Mouse (Mus musculus): ENCODE measurements around the gene Ttll6. TPM values are rescaled to one million over a fixed set of nuclear protein-coding genes. Genes with fewer than 3 reads are reported as not detected.

The Ttll6 gene
- polyA plus RNA-seq, 1 experiment from 2014 or later, result 0.37 TPM

GRCm38 (mm10) chr11:96199181-96200086 is 65.8 kb downstream of the Ttll6 start:
- H3K27me3 ChIP-seq (ENCODE audit: control insufficient read depth, insufficient read depth, low read length), result peaks cover 100% of the 10 kb centered on the region
- WGBS, result 2% methylated on average over 22 of the region's 22 CpGs
- H3K4me2 ChIP-seq (replicated peaks), result no peak overlapping the region
- no peak overlapping the region for H3K4me3 ChIP-seq (replicated peaks; ENCODE audit: low read length)
- no peaks in the 10 kb centered on the region for H3K36me3 ChIP-seq (replicated peaks; ENCODE audit: control insufficient read depth, insufficient read depth)
- no peaks in the 10 kb centered on the region for H3K4me1 ChIP-seq (replicated peaks; ENCODE audit: control insufficient read depth, insufficient read depth, low read length)
- H3K27ac ChIP-seq, result no peak overlapping the region
- DNase-seq (ENCODE audit: low spot score), result no peak
- H3K9ac ChIP-seq, result no peak overlapping the region
- no peak for ATAC-seq (ENCODE audit: low FRiP score)
- no peaks in the 10 kb centered on the region for H3K9me3 ChIP-seq (ENCODE audit: control insufficient read depth, low read length)

- Histone ChIP-seq H3K4me3 (replicated peaks; ENCODE audit: low read length) (no peak overlapping the region), H3K4me2 (replicated peaks) (no peak overlapping the region), H3K36me3 (replicated peaks; ENCODE audit: control insufficient read depth, insufficient read depth) (no peaks in the 10 kb centered on the region), H3K27ac (no peak overlapping the region), H3K9ac (no peak overlapping the region), H3K4me1 (replicated peaks; ENCODE audit: control insufficient read depth, insufficient read depth, low read length) (no peaks in the 10 kb centered on the region), H3K9me3 (ENCODE audit: control insufficient read depth, low read length) (no peaks in the 10 kb centered on the region), H3K27me3 (ENCODE audit: control insufficient read depth, insufficient read depth, low read length) (peaks cover 100% of the 10 kb centered on the region)
- no peak for DNase-seq (ENCODE audit: low spot score)
- under 1% methylated on average over 14 of the region's 14 CpGs for WGBS
- no peak for ATAC-seq (ENCODE audit: low FRiP score)
Observed at GRCm38 (mm10) chr11:96200183-96200655, 66.6 kb downstream of the Ttll6 start.

GRCm38 (mm10) chr11:96201741-96202140 is 68.2 kb downstream of the Ttll6 start:
- no peak for DNase-seq (ENCODE audit: low spot score)
- H3K4me3 ChIP-seq (replicated peaks; ENCODE audit: low read length), result no peak overlapping the region
- no peak overlapping the region for H3K9ac ChIP-seq
- H3K27ac ChIP-seq, result no peak overlapping the region
- peaks cover 100% of the 10 kb centered on the region for H3K27me3 ChIP-seq (ENCODE audit: control insufficient read depth, insufficient read depth, low read length)
- ATAC-seq (ENCODE audit: low FRiP score), result no peak
- H3K4me2 ChIP-seq (replicated peaks), result no peak overlapping the region
- H3K36me3 ChIP-seq (replicated peaks; ENCODE audit: control insufficient read depth, insufficient read depth), result no peaks in the 10 kb centered on the region
- H3K4me1 ChIP-seq (replicated peaks; ENCODE audit: control insufficient read depth, insufficient read depth, low read length), result no peaks in the 10 kb centered on the region
- H3K9me3 ChIP-seq (ENCODE audit: control insufficient read depth, low read length), result no peaks in the 10 kb centered on the region

- H3K27ac ChIP-seq, result no peak overlapping the region
- 1% methylated on average over 14 of the region's 14 CpGs for WGBS
- H3K4me2 ChIP-seq (replicated peaks), result no peak overlapping the region
- no peak for ATAC-seq (ENCODE audit: low FRiP score)
- no peaks in the 10 kb centered on the region for H3K4me1 ChIP-seq (replicated peaks; ENCODE audit: control insufficient read depth, insufficient read depth, low read length)
- H3K9ac ChIP-seq, result no peak overlapping the region
- no peak for DNase-seq (ENCODE audit: low spot score)
- H3K9me3 ChIP-seq (ENCODE audit: control insufficient read depth, low read length), result no peaks in the 10 kb centered on the region
- no peak overlapping the region for H3K4me3 ChIP-seq (replicated peaks; ENCODE audit: low read length)
- H3K36me3 ChIP-seq (replicated peaks; ENCODE audit: control insufficient read depth, insufficient read depth), result no peaks in the 10 kb centered on the region
- H3K27me3 ChIP-seq (ENCODE audit: control insufficient read depth, insufficient read depth, low read length), result peaks cover 100% of the 10 kb centered on the region
Observed at GRCm38 (mm10) chr11:96202401-96203081, 69.0 kb downstream of the Ttll6 start.

GRCm38 (mm10) chr11:96203182-96203788 is 69.7 kb downstream of the Ttll6 start:
- H3K36me3 ChIP-seq (replicated peaks; ENCODE audit: control insufficient read depth, insufficient read depth), result no peaks in the 10 kb centered on the region
- DNase-seq (ENCODE audit: low spot score) (no peak), ATAC-seq (ENCODE audit: low FRiP score) (no peak)
- H3K4me3 ChIP-seq (replicated peaks; ENCODE audit: low read length), result no peak overlapping the region
- H3K9ac ChIP-seq, result no peak overlapping the region
- WGBS, result under 1% methylated on average over 37 of the region's 37 CpGs
- no peaks in the 10 kb centered on the region for H3K9me3 ChIP-seq (ENCODE audit: control insufficient read depth, low read length)
- H3K27ac ChIP-seq, result no peak overlapping the region
- H3K27me3 ChIP-seq (ENCODE audit: control insufficient read depth, insufficient read depth, low read length), result peaks cover 100% of the 10 kb centered on the region
- no peaks in the 10 kb centered on the region for H3K4me1 ChIP-seq (replicated peaks; ENCODE audit: control insufficient read depth, insufficient read depth, low read length)
- H3K4me2 ChIP-seq (replicated peaks), result no peak overlapping the region

- Histone ChIP-seq H3K9me3 (ENCODE audit: control insufficient read depth, low read length) (no peaks in the 10 kb centered on the region), H3K4me3 (replicated peaks; ENCODE audit: low read length) (no peak overlapping the region), H3K4me2 (replicated peaks) (no peak overlapping the region), H3K4me1 (replicated peaks; ENCODE audit: control insufficient read depth, insufficient read depth, low read length) (no peaks in the 10 kb centered on the region), H3K27me3 (ENCODE audit: control insufficient read depth, insufficient read depth, low read length) (peaks cover 100% of the 10 kb centered on the region), H3K27ac (no peak overlapping the region), H3K36me3 (replicated peaks; ENCODE audit: control insufficient read depth, insufficient read depth) (no peaks in the 10 kb centered on the region), H3K9ac (no peak overlapping the region)
- ATAC-seq (ENCODE audit: low FRiP score), result no peak
- under 1% methylated on average over 16 of the region's 16 CpGs for WGBS
- DNase-seq (ENCODE audit: low spot score), result no peak
Observed at GRCm38 (mm10) chr11:96203789-96204186, 70.2 kb downstream of the Ttll6 start.

- Histone ChIP-seq H3K4me3 (replicated peaks; ENCODE audit: low read length) (no peak overlapping the region), H3K4me2 (replicated peaks) (no peak overlapping the region), H3K9ac (no peak overlapping the region), H3K9me3 (ENCODE audit: control insufficient read depth, low read length) (no peaks in the 10 kb centered on the region), H3K4me1 (replicated peaks; ENCODE audit: control insufficient read depth, insufficient read depth, low read length) (no peaks in the 10 kb centered on the region), H3K36me3 (replicated peaks; ENCODE audit: control insufficient read depth, insufficient read depth) (no peaks in the 10 kb centered on the region), H3K27me3 (ENCODE audit: control insufficient read depth, insufficient read depth, low read length) (peaks cover 100% of the 10 kb centered on the region), H3K27ac (no peak overlapping the region)
- DNase-seq (ENCODE audit: low spot score) (no peak), ATAC-seq (ENCODE audit: low FRiP score) (no peak)
- WGBS, result 3% methylated on average over 11 of the region's 11 CpGs
Observed at GRCm38 (mm10) chr11:96204351-96204750, 70.8 kb downstream of the Ttll6 start.

- H3K4me1 ChIP-seq (replicated peaks; ENCODE audit: control insufficient read depth, insufficient read depth, low read length), result no peaks in the 10 kb centered on the region
- no peak overlapping the region for H3K4me3 ChIP-seq (replicated peaks; ENCODE audit: low read length)
- no peaks in the 10 kb centered on the region for H3K36me3 ChIP-seq (replicated peaks; ENCODE audit: control insufficient read depth, insufficient read depth)
- ATAC-seq (ENCODE audit: low FRiP score), result no peak
- peaks cover 98% of the 10 kb centered on the region for H3K27me3 ChIP-seq (ENCODE audit: control insufficient read depth, insufficient read depth, low read length)
- no peak overlapping the region for H3K9ac ChIP-seq
- no peak for DNase-seq (ENCODE audit: low spot score)
- no peaks in the 10 kb centered on the region for H3K9me3 ChIP-seq (ENCODE audit: control insufficient read depth, low read length)
- H3K4me2 ChIP-seq (replicated peaks), result no peak overlapping the region
- no peak overlapping the region for H3K27ac ChIP-seq
- 4% methylated on average over 15 of the region's 15 CpGs for WGBS
Observed at GRCm38 (mm10) chr11:96205426-96206131, 72.0 kb downstream of the Ttll6 start.

Measured in hindbrain, embryonic 14.5 days (tissue).